20 mouse cellular contexts compared by ENCODE assay signal in genomic region chr4:123598519-123599228, GRCm38 (mm10).
DNase-seq lines count a peak whose midpoint lies in the region; ATAC-seq and TF ChIP-seq lines count a peak whose summit lies in the region.
"Had no signal": no experiment of that assay in that cellular context is flagged by ENCODE, and none has a peak within 500 bp of the region (broad histone marks: within the 10 kb centered on the region; RNA-seq: fewer than 3 reads in every experiment).

No protein-coding gene starts in this region.

- TF ChIP-seq EP300 in stomach, postnatal 0 days (optimal IDR thresholded peaks at IDR 0.05) = no peak

- H3K4me1 ChIP-seq in intestine, embryonic 15.5 days (replicated peaks) = peaks cover 11% of the 10 kb centered on the region
- H3K4me1 ChIP-seq in intestine, embryonic 16.5 days (ENCODE audit: control insufficient read depth, insufficient read depth, low read length) = peaks cover 14% of the 10 kb centered on the region
- peaks cover 54% of the 10 kb centered on the region for H3K4me1 ChIP-seq in lung, embryonic 15.5 days
- peaks cover 22% of the 10 kb centered on the region for H3K4me1 ChIP-seq in lung, adult 2 months (ENCODE audit: control insufficient read depth, insufficient read depth, low read length)
- peaks cover 18% of the 10 kb centered on the region for H3K4me1 ChIP-seq in stomach, embryonic 16.5 days (ENCODE audit: control insufficient read depth, insufficient read depth, low read length)
- H3K4me1 ChIP-seq in stomach, postnatal 0 days (replicated peaks; ENCODE audit: control insufficient read depth, insufficient read depth) = no peaks in the 10 kb centered on the region

- WGBS in intestine, embryonic 15.5 days = 74% methylated on average over 11 of the region's 11 CpGs
- WGBS in intestine, embryonic 16.5 days = 72% methylated on average over 11 of the region's 11 CpGs
- 51% methylated on average over 11 of the region's 11 CpGs for WGBS in lung, embryonic 15.5 days
- WGBS in lung, adult 2 months = 46% methylated on average over 11 of the region's 11 CpGs
- 66% methylated on average over 11 of the region's 11 CpGs for WGBS in stomach, embryonic 16.5 days
- 61% methylated on average over 11 of the region's 11 CpGs for WGBS in stomach, postnatal 0 days

- no peaks in the 10 kb centered on the region for H3K36me3 ChIP-seq in intestine, embryonic 15.5 days
- no peaks in the 10 kb centered on the region for H3K36me3 ChIP-seq in intestine, embryonic 16.5 days (ENCODE audit: control insufficient read depth, insufficient read depth, low read length)
- no peaks in the 10 kb centered on the region for H3K36me3 ChIP-seq in lung, embryonic 15.5 days
- no peaks in the 10 kb centered on the region for H3K36me3 ChIP-seq in stomach, embryonic 16.5 days (ENCODE audit: control insufficient read depth, insufficient read depth, low read length)
- H3K36me3 ChIP-seq in stomach, postnatal 0 days (ENCODE audit: control insufficient read depth, insufficient read depth, low read length) = no peaks in the 10 kb centered on the region
- H3K36me3 ChIP-seq: heart, embryonic 12.5 days; liver, embryonic 12.5 days had no signal

- no peak overlapping the region for H3K4me3 ChIP-seq in intestine, embryonic 15.5 days (replicated peaks)
- H3K4me3 ChIP-seq in intestine, embryonic 16.5 days (ENCODE audit: low read length) = no peak overlapping the region
- H3K4me3 ChIP-seq in lung, embryonic 15.5 days = no peak overlapping the region
- no peak overlapping the region for H3K4me3 ChIP-seq in lung, adult 2 months (replicated peaks; ENCODE audit: extremely low read depth, low read depth, low read length)
- H3K4me3 ChIP-seq in stomach, embryonic 16.5 days (replicated peaks; ENCODE audit: low read length) = no peak overlapping the region
- H3K4me3 ChIP-seq in stomach, postnatal 0 days (ENCODE audit: low read depth, low read length) = no peak overlapping the region
- H3K4me3 ChIP-seq: erythroblast, embryonic 14.5 days; heart, embryonic 12.5 days; liver, embryonic 12.5 days had no signal

- peak overlapping the region; percentile 48; the same call in 1 of the 2 replicates for H3K27ac ChIP-seq in intestine, embryonic 15.5 days
- no peak overlapping the region for H3K27ac ChIP-seq in intestine, embryonic 16.5 days (ENCODE audit: low read length)
- H3K27ac ChIP-seq in lung, embryonic 15.5 days = peak overlapping the region; percentile 55; the same call in 1 of the 2 replicates
- peak overlapping the region; percentile 32; the same call in 1 of the 2 replicates for H3K27ac ChIP-seq in stomach, embryonic 16.5 days (ENCODE audit: low read length)
- no peak overlapping the region for H3K27ac ChIP-seq in stomach, postnatal 0 days (replicated peaks)
- H3K27ac ChIP-seq: liver, embryonic 12.5 days had no signal

- no peaks in the 10 kb centered on the region for H3K9me3 ChIP-seq in intestine, embryonic 15.5 days
- H3K9me3 ChIP-seq in intestine, embryonic 16.5 days (ENCODE audit: control insufficient read depth, low read length) = no peaks in the 10 kb centered on the region
- no peaks in the 10 kb centered on the region for H3K9me3 ChIP-seq in lung, embryonic 15.5 days
- no peaks in the 10 kb centered on the region for H3K9me3 ChIP-seq in stomach, embryonic 16.5 days (replicated peaks; ENCODE audit: control insufficient read depth, low read length)
- no peaks in the 10 kb centered on the region for H3K9me3 ChIP-seq in stomach, postnatal 0 days (ENCODE audit: control insufficient read depth, low read length)
- H3K9me3 ChIP-seq: heart, embryonic 12.5 days; liver, embryonic 12.5 days had no signal

- H3K27me3 ChIP-seq in intestine, embryonic 15.5 days (replicated peaks) = no peaks in the 10 kb centered on the region
- no peaks in the 10 kb centered on the region for H3K27me3 ChIP-seq in intestine, embryonic 16.5 days (replicated peaks; ENCODE audit: control insufficient read depth, insufficient read depth, low read length)
- no peaks in the 10 kb centered on the region for H3K27me3 ChIP-seq in lung, embryonic 15.5 days
- H3K27me3 ChIP-seq in stomach, embryonic 16.5 days (ENCODE audit: control insufficient read depth, insufficient read depth, low read length) = no peaks in the 10 kb centered on the region
- no peaks in the 10 kb centered on the region for H3K27me3 ChIP-seq in stomach, postnatal 0 days (ENCODE audit: control insufficient read depth, insufficient read depth, low read length)
- H3K27me3 ChIP-seq: heart, embryonic 12.5 days; liver, embryonic 12.5 days; Patski had no signal

- no peak for DNase-seq in lung, adult 2 months
- no peak for DNase-seq in stomach, postnatal 0 days (ENCODE audit: low spot score)
- no peak for DNase-seq in right cerebral cortex, adult 2 months (ENCODE audit: low spot score in 2 of 2)
- DNase-seq: cerebellum, adult 8-10 months; heart, postnatal 36 days; kidney, postnatal 4 days; layer of hippocampus, postnatal 36 days; right cerebral cortex, postnatal 14 days; thymus, adult 18-20 months had no signal

- H3K4me2 ChIP-seq in intestine, embryonic 15.5 days (replicated peaks) = no peak overlapping the region
- H3K4me2 ChIP-seq in intestine, embryonic 16.5 days (ENCODE audit: low read depth, low read length) = no peak overlapping the region
- H3K4me2 ChIP-seq in lung, embryonic 15.5 days = no peak overlapping the region; the same call in 1 of the 2 replicates
- H3K4me2 ChIP-seq in stomach, embryonic 16.5 days (ENCODE audit: low read depth, low read length) = no peak overlapping the region
- H3K4me2 ChIP-seq in stomach, postnatal 0 days (replicated peaks; ENCODE audit: low read depth) = no peak overlapping the region
- H3K4me2 ChIP-seq: heart, embryonic 12.5 days; liver, embryonic 12.5 days had no signal

- TF ChIP-seq CTCF in lung, adult 2 months (IDR thresholded peaks at IDR 0.05; ENCODE audit: insufficient read depth, low read length) = no peak
- TF ChIP-seq CTCF in stomach, postnatal 0 days (IDR thresholded peaks at IDR 0.05; ENCODE audit: low read depth) = no peak

- TF ChIP-seq POLR2A in lung, adult 2 months (IDR thresholded peaks at IDR 0.05; ENCODE audit: borderline replicate concordance, extremely low read depth, low read depth, low read length) = no peak

- H3K9ac ChIP-seq in intestine, embryonic 15.5 days = no peak overlapping the region
- no peak overlapping the region for H3K9ac ChIP-seq in intestine, embryonic 16.5 days (ENCODE audit: low read depth, low read length)
- no peak overlapping the region for H3K9ac ChIP-seq in lung, embryonic 15.5 days
- no peak overlapping the region for H3K9ac ChIP-seq in stomach, embryonic 16.5 days (ENCODE audit: low read length)
- no peak overlapping the region for H3K9ac ChIP-seq in stomach, postnatal 0 days (ENCODE audit: low read length)
- H3K9ac ChIP-seq: heart, embryonic 12.5 days; liver, embryonic 12.5 days had no signal

- ATAC-seq in intestine, embryonic 15.5 days = no peak
- ATAC-seq in intestine, embryonic 16.5 days = no peak
- ATAC-seq in lung, embryonic 15.5 days (ENCODE audit: borderline replicate concordance, extremely low read depth, low FRiP score, low TSS enrichment) = peak; percentile 19; the same call in 1 of the 2 replicates
- ATAC-seq in stomach, embryonic 16.5 days (ENCODE audit: insufficient read depth, low FRiP score) = no peak
- ATAC-seq in stomach, postnatal 0 days (ENCODE audit: low FRiP score, low TSS enrichment) = no peak
- ATAC-seq: forebrain, embryonic 16.5 days; intestine, postnatal 0 days; liver, embryonic 12.5 days; midbrain, embryonic 16.5 days; Patski had no signal

Comparison
In these comparisons a context has a peak if more than half of its experiments do, and no peak if none do; other contexts are left out.
1. H3K27ac ChIP-seq: peak in intestine, embryonic 15.5 days (single experiment), lung, embryonic 15.5 days (single experiment) and stomach, embryonic 16.5 days (single experiment); none in intestine, embryonic 16.5 days (single experiment) and stomach, postnatal 0 days (single experiment).